Mouse (Mus musculus): ENCODE data around the gene Prom2.

DNA sequence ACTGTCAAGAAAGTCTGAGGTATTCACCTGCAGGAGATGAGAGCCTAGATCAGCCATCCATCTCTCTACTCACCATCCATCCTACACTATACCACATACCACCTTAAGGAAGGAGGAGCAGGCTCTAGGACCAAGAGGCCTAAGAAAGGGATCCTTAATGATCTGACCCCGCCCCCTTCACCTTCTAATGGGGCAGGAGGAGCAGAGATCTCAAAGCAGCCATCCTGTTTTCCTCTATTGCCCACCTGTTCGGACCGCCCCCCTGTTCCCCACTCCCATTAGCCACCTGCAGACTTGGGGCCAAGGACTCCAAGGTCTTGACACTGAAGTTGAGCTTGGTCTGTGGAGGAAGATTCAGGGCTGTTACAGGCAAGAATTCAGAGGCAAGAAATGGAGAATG is 10.8 kb downstream of the Prom2 start:
- TF ChIP-seq ETS1 (IDR thresholded peaks at IDR 0.05; ENCODE audit: low read depth, low read length) (no peak), POLR2A (IDR thresholded peaks at IDR 0.05; ENCODE audit: control insufficient read depth in 1 of 2, insufficient read depth in 1 of 2, low read depth in 1 of 2, low read length in 2 of 2, poor library complexity in 1 of 2) (no peak), ZC3H11A (IDR thresholded peaks at IDR 0.05; ENCODE audit: low read depth, low read length) (no peak), MXI1 (IDR thresholded peaks at IDR 0.05; ENCODE audit: low read depth, low read length) (no peak), MAX (IDR thresholded peaks at IDR 0.05; ENCODE audit: low read length) (no peak), JUND (IDR thresholded peaks at IDR 0.05; ENCODE audit: low read depth, low read length) (no peak)

All from MEL (cell line).